In the genomic region with DNA sequence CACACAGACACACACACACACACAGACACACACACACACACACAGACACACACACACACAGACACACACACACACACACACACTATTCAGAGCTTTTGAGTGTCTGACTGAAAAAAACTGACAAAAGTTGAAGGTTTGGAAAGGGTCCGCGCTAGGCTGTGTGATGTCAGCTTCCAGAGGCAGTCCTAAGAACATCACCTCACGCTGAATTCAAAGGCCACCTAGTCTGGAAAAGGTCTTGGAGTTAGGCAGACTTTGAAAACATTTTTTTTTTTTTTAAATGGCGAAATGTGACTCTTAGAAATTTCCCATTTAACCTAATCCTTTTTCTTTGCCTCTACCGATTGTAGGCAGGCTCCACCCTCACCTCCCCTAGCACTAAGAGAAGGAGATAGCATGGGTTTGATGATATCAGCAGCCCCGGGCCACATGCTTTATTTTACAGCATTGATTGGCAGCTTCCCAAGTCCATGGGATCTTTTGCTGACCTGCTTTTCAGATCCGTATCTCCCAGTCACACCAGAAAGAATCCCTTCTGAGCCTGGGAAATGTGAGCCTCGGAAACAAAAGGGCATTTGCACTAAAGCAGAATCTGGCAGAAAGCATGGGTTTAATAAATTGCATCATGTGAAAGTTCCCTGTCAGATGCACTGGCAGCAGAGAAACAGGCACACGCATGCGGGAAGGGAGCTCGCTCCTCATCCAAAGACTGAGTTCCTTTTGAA, we compare ENCODE assay signal across 8 mouse cellular contexts.
DNase-seq lines count a peak whose midpoint lies in the region; ATAC-seq lines count a peak whose summit lies in the region.

No protein-coding gene starts in this region.

- H3K27ac ChIP-seq in forebrain, embryonic 16.5 days (ENCODE audit: low read length), result peak overlapping the region; percentile 96
- peak overlapping the region; percentile 91 for H3K27ac ChIP-seq in intestine, embryonic 16.5 days (ENCODE audit: low read length)
- peak overlapping the region; percentile 56 for H3K27ac ChIP-seq in limb, embryonic 11.5 days (replicated peaks; ENCODE audit: low read depth, low read length)
- H3K27ac ChIP-seq in midbrain, embryonic 16.5 days (ENCODE audit: low read length), result peak overlapping the region; percentile 95

- H3K4me3 ChIP-seq in forebrain, embryonic 16.5 days (replicated peaks; ENCODE audit: low read length), result peak overlapping the region; percentile 26
- no peak overlapping the region for H3K4me3 ChIP-seq in intestine, embryonic 16.5 days (ENCODE audit: low read length)
- no peak overlapping the region for H3K4me3 ChIP-seq in limb, embryonic 11.5 days (ENCODE audit: low read depth, low read length)
- peak overlapping the region; percentile 22 for H3K4me3 ChIP-seq in midbrain, embryonic 16.5 days (ENCODE audit: low read depth, low read length)

- ATAC-seq in forebrain, embryonic 16.5 days, result peak; percentile 5; the same call in 1 of the 2 replicates
- ATAC-seq in intestine, embryonic 16.5 days, result peak; percentile 19; the same call in 1 of the 2 replicates
- no peak for ATAC-seq in limb, embryonic 11.5 days (ENCODE audit: insufficient number of reproducible peaks, low FRiP score, low TSS enrichment, low read depth)
- ATAC-seq in midbrain, embryonic 16.5 days, result no peak

- peak; percentile 60 to 79 for DNase-seq in adrenal gland, adult (ENCODE audit: inconsistent age in 2 of 2, low spot score in 1 of 2)
- DNase-seq in adrenal gland, postnatal 25 days, result no peak
- DNase-seq in cerebellum, adult 11-12 months, result peak; percentile 59
- no peak for DNase-seq in limb, embryonic 11.5 days (ENCODE audit: low spot score)
- DNase-seq in yolk sac, embryonic 10.5 days (ENCODE audit: low spot score), result peak; percentile 17

- H3K27me3 ChIP-seq in forebrain, embryonic 16.5 days (replicated peaks; ENCODE audit: control insufficient read depth, insufficient read depth, low read length), result no peaks in the 10 kb centered on the region
- H3K27me3 ChIP-seq in intestine, embryonic 16.5 days (replicated peaks; ENCODE audit: control insufficient read depth, insufficient read depth, low read length), result no peaks in the 10 kb centered on the region
- no peaks in the 10 kb centered on the region for H3K27me3 ChIP-seq in limb, embryonic 11.5 days (ENCODE audit: control insufficient read depth, insufficient read depth, low read length)
- H3K27me3 ChIP-seq in midbrain, embryonic 16.5 days (ENCODE audit: control insufficient read depth, insufficient read depth, low read depth, low read length), result no peaks in the 10 kb centered on the region

- peak overlapping the region; percentile 59 for H3K4me2 ChIP-seq in forebrain, embryonic 16.5 days (ENCODE audit: low read length)
- H3K4me2 ChIP-seq in intestine, embryonic 16.5 days (ENCODE audit: low read depth, low read length), result peak overlapping the region; percentile 56
- no peak overlapping the region for H3K4me2 ChIP-seq in limb, embryonic 11.5 days (ENCODE audit: low read depth, severe bottlenecking)
- peak overlapping the region; percentile 67 for H3K4me2 ChIP-seq in midbrain, embryonic 16.5 days (ENCODE audit: low read length)

- 2% methylated on average over 11 of the region's 11 CpGs for WGBS in forebrain, embryonic 16.5 days
- 16% methylated on average over 11 of the region's 11 CpGs for WGBS in intestine, embryonic 16.5 days
- WGBS in limb, embryonic 11.5 days, result 29% methylated on average over 11 of the region's 11 CpGs
- WGBS in midbrain, embryonic 16.5 days, result 5% methylated on average over 11 of the region's 11 CpGs

- peaks cover 29% of the 10 kb centered on the region for H3K4me1 ChIP-seq in forebrain, embryonic 16.5 days (replicated peaks; ENCODE audit: control insufficient read depth, insufficient read depth, low read length)
- peaks cover 22% of the 10 kb centered on the region for H3K4me1 ChIP-seq in intestine, embryonic 16.5 days (ENCODE audit: control insufficient read depth, insufficient read depth, low read length)
- peaks cover 28% of the 10 kb centered on the region for H3K4me1 ChIP-seq in limb, embryonic 11.5 days (ENCODE audit: control insufficient read depth, insufficient read depth, low read length)
- peaks cover 32% of the 10 kb centered on the region for H3K4me1 ChIP-seq in midbrain, embryonic 16.5 days (ENCODE audit: control insufficient read depth, insufficient read depth, low read length)

- H3K9me3 ChIP-seq in forebrain, embryonic 16.5 days (ENCODE audit: control insufficient read depth, low read length), result no peaks in the 10 kb centered on the region
- no peaks in the 10 kb centered on the region for H3K9me3 ChIP-seq in intestine, embryonic 16.5 days (ENCODE audit: control insufficient read depth, low read length)
- no peaks in the 10 kb centered on the region for H3K9me3 ChIP-seq in limb, embryonic 11.5 days (ENCODE audit: control insufficient read depth, low read length)
- no peaks in the 10 kb centered on the region for H3K9me3 ChIP-seq in midbrain, embryonic 16.5 days (replicated peaks; ENCODE audit: control insufficient read depth, low read length, poor library complexity, severe bottlenecking)

- no peaks in the 10 kb centered on the region for H3K36me3 ChIP-seq in forebrain, embryonic 16.5 days (ENCODE audit: control insufficient read depth, insufficient read depth)
- H3K36me3 ChIP-seq in intestine, embryonic 16.5 days (ENCODE audit: control insufficient read depth, insufficient read depth, low read length), result no peaks in the 10 kb centered on the region
- H3K36me3 ChIP-seq in limb, embryonic 11.5 days (ENCODE audit: control insufficient read depth, insufficient read depth, low read length), result no peaks in the 10 kb centered on the region
- no peaks in the 10 kb centered on the region for H3K36me3 ChIP-seq in midbrain, embryonic 16.5 days (ENCODE audit: control insufficient read depth, insufficient read depth, low read length)

- H3K9ac ChIP-seq in forebrain, embryonic 16.5 days (replicated peaks; ENCODE audit: low read depth, low read length), result peak overlapping the region; percentile 39
- H3K9ac ChIP-seq in intestine, embryonic 16.5 days (ENCODE audit: low read depth, low read length), result 0 out of 2 replicates have a peak overlapping the region, but pooled peaks have one; percentile 2
- H3K9ac ChIP-seq in limb, embryonic 11.5 days (ENCODE audit: low read length), result no peak overlapping the region
- peak overlapping the region; percentile 59 for H3K9ac ChIP-seq in midbrain, embryonic 16.5 days (ENCODE audit: low read depth, low read length)

Comparison
In these comparisons a context has a peak if more than half of its experiments do, and no peak if none do; other contexts are left out.
1. DNase-seq: peak in adrenal gland, adult (2 of 2), cerebellum, adult 11-12 months (single experiment) and yolk sac, embryonic 10.5 days (single experiment); none in adrenal gland, postnatal 25 days (single experiment) and limb, embryonic 11.5 days (single experiment).
2. ATAC-seq: peak in forebrain, embryonic 16.5 days (single experiment) and intestine, embryonic 16.5 days (single experiment); none in limb, embryonic 11.5 days (single experiment) and midbrain, embryonic 16.5 days (single experiment).
3. H3K4me3 ChIP-seq: peak in forebrain, embryonic 16.5 days (single experiment) and midbrain, embryonic 16.5 days (single experiment); none in intestine, embryonic 16.5 days (single experiment) and limb, embryonic 11.5 days (single experiment).
4. Peak in every context shown above with its lines, with median percentiles within 50 percentile points of each other: H3K27ac ChIP-seq.